Mouse (Mus musculus) gastrocnemius, adult 18-20 months (tissue): ENCODE results near the gene B3galt1. TPM values are rescaled to one million over a fixed set of nuclear protein-coding genes. Genes with fewer than 3 reads are reported as not detected.

Source experiments
- DNase-seq: peaks from one replicate; pipeline ENCODE4 v3.0.0; 2021; ENCODE audit warnings: low spot score
- total RNA-seq, 2 experiments: library from RNA; stranded (reverse); gene quantifications; 2 replicates each; pipeline ENCODE4 v1.2.3; 2021

B3galt1 gene
- total RNA-seq, 2 experiments from 2014 or later, result 3.6 to 4.3 TPM

DNA sequence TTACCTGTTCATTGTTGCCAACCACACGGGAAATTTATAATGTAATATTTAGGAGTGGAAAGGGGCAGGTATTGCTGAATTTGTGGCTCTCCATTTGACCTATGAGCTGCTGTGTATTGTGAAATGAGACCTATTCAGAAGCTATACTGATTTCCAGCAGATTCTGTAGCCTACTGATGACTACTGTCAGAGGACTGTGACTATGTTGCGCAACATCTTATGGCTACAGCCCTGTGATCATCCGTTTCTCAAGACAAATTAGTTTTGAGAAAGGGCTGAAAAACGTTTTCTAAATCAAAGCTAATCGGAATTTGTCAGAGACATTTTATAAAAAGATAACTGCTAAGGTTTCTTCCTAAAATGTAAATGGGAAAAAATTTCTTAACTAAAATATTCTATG lies 158.6 kb downstream of the B3galt1 start:
- no peak for DNase-seq

- DNase-seq, result no peak
Measured at GRCm38 (mm10) chr2:67730771-67731170, 165.1 kb downstream of the B3galt1 start.

DNA sequence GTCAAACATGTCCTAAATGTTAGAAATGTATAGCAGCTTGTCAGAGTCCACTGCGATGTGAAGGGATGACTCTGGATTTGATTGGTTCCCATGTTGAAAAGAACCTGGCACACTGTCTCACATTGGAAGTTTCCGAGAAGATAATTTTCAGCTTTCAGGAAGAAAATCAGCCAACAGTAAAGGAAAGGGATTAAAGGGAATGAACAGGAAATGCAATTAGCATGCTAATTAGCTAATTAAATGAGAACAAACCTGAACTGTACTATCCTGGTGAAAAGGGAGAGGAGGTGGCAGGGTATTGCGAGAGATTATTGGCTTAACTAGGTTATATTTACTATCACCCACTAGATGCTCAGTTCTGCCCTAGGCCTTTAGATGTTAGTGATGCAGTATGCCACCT lies 185.9 kb downstream of the B3galt1 start:
- DNase-seq, result no peak

DNA sequence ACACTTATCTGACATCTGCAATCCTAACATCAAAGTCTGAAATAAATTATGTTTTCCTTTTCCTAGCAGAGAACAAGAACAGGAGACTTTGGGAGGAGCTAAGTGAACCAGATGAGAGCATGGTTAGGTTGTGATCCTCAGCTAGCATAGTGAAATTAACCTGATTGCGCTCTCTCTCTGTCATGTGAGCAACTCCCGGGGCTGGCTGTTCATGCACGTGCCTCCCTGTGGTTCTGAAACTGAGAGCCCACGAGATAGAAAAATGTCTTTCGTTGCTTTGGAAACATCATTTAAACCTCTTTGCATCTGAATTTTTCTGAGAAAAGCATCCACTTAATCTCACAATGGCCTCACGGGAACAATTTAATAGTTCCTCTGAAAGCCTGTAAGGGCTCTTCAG lies 190.8 kb downstream of the B3galt1 start:
- no peak for DNase-seq

DNA sequence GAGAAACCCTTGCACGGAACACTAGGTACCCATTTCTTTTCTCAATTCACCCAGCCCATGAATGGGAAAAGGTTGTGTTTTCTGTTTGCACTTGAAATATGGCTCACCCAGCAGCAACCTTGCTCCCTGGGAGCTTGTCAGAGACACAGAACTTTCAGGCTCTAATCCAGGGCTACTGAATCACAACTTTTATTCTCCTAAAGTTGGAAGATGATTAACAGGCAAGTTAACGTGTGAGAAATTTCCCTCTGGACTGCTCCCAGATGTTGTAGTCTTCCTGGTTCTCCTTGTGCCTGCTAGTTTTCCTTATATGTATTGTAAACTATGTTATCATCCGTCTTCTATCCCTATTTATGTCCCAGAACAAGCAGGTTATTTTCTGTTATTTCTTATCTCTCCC lies 221.9 kb downstream of the B3galt1 start:
- DNase-seq, result no peak

GRCm38 (mm10) chr2:67797561-67797960 lies 231.9 kb downstream of the B3galt1 start:
- DNase-seq, result no peak

DNA sequence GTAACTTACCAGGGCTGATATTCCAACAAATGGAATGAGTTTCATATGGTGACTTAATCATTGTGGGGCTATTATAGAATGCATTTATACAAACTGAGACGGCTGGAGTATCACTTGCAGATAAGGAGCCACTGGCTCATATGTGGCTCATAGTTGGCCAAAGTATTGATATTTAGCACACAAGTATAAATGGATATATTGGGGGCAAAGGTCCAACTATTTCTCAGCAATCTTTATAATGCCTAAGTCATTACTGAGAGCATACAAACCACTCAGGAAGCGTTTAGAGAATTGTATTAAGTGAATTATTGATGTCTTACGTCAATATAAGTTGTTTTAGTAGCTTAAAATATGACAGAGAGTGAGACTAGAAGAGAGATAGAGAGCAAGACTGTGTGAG lies 234.3 kb downstream of the B3galt1 start:
- DNase-seq, result no peak

DNA sequence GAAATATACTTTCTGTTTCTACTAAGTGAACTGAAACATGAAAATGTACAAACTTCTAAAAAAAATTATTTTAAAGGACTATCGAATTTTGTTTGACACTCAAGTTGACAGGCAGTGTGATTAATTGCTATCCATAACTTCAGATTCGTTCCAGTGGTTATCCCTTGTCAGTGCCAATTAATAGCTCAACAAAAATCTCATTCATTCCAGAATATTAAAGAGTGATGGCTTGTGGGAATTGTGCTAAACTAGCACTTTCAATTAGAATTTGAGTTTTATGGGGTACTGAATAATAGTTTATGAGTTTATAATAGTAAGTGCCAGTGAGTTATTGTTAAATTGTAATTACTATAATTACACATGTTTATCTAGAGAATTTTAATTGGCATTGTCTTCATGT lies 250.5 kb downstream of the B3galt1 start:
- no peak for DNase-seq

DNA sequence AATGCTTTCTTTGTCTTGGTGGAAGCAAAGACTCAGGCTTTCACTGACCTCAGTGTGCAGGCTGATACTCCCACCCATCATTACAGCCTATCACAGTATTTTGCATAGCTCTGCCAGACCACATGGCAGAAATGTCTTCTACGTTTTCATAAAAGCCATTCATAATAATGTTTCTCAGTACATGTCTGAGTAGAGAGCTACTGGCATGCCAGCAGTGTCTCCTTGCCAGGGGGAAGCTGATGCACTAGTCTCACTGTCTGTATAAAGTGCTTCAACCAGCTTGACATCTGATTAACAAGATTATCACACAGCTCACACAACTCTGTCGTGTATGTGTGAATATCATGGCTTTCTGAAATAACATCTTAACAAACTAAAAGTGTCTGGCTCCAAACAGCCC lies 252.3 kb downstream of the B3galt1 start:
- no peak for DNase-seq

DNA sequence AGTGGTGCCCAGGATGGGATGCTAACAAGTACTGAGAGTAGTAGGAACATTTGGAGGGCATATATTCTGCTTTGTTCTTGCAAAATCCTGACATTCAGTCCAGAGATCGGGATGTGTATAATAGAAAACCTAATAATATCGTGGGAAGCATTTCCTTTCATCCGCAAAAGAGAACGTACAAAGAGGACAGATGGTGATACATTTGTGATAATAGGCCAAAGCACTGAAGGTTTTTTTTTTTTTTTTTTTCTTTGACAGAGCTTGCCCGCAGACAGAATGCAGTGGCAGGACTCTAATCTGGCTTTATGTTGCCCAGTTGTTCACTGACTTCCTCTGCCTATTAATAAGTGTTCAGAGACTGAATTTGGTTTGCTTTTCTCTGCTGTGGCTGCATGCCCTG lies 256.7 kb downstream of the B3galt1 start:
- no peak for DNase-seq

- peak; percentile 67 for DNase-seq
Measured at GRCm38 (mm10) chr2:67827697-67828096, 262.0 kb downstream of the B3galt1 start.

DNA sequence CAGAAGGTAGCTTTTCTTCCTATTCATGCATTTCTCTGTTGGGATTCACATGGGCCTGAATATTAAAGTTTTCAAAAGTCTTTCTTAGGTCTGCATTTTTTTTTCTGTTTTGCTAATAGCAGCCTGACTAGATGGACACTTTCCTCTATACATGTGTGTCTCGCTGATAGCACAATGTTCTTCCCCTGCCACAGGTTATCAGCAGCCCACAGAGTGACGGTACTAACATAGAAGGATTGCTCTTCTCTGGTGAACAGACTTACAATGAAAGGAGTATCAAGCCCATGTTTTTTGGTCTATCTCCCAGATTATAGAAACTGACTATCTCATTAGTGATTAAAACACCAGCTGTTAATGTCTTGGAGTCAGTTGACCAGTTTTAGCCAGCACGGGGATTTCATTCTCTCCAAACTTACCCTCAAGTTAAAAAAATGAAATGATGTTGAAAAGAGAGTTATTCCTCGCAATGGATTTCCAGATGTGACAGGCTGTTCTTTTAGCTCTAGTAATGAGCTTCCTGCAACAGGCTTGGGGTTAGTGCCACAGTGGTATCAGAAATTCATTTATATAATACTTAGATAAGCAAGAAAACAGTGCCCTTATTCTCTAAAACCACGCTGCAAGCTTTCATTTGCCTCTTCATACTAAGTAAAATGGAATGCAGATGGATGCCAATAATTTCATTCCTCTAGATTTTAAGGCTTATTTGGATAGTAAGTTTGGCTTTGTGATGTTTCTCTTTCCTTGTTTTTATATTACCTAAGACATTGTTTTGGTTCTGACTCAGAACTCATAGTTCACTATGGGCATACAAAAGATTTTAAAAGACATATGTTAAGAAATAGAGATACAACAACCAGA lies 263.6 kb downstream of the B3galt1 start:
- DNase-seq, result no peak

- no peak for DNase-seq
Measured at GRCm38 (mm10) chr2:67847806-67848205, 282.1 kb downstream of the B3galt1 start.

DNA sequence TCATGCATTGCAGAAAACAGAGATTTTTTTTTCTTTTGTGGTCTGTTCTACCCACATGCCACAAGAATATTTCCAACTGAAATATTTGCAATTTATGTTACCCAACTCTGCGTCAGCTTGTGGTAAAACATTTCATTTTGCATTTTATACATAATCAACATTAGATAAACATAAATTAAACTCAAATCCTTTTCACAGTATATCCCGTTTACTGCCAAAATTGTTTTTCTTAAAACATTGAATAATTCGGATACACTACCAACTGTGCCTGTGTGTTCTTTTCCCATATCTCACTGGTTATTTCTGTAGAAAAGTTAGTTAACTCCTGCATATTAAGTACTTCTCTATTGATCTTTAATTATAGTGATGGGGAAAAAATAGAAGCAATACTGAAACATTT lies 285.1 kb downstream of the B3galt1 start:
- DNase-seq, result no peak

- no peak for DNase-seq
Measured at GRCm38 (mm10) chr2:67858340-67858739, 292.7 kb downstream of the B3galt1 start.

DNA sequence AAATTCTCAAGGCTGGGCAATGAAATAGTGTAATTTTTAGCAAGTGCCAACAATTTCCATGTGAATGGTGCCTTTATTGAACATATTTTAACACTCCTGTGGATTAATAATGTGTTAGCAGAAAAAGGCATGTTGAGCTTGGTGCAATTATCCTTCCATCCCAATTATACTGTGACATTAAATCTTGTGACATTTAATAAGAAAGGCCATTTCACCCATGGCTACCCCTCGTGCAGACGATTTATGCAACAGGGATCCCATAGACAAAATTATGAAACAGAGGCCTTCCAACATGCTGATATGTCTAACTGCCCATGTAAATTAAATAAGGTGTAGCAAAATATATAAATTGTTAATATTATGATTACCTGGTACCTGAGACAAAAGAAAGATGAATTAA lies 293.3 kb downstream of the B3galt1 start:
- no peak for DNase-seq

DNA sequence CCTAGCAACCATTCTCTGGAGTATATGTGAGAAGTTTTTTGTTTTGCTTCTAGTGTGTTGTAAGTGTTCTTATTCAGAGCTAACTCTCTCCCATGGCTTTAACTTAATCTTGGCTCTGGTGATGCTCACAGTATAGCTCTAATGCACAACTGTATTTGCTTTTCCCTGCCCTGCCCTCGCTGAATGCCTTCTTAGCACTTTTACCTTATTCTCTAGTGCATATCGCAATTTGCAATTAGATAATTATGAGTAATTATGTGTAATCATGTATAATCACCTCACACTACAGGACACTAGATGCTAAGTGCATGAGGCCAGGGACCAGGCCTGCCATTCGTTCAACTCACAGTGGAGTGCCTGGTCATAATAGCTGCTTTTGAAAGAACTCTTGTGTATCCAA lies 307.7 kb downstream of the B3galt1 start:
- no peak for DNase-seq

DNA sequence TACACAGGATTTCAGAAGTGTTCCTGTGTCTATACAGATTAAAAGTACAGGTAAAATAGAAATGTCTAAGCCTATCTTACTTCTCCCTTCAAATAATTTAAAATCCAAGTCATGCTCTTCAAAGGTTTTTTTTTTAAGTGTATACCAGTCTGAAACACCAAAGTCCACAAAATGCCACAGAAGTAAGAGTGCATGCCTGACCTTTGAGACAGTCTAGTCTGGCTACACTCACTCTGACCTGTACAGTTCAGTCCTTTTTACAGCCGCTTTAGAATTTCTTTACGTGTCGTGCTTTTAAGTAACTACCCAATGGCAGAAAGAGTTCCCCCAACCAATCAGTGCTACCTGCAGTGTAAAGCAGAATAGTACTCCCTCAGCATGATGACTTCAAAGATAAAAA lies 314.2 kb downstream of the B3galt1 start:
- no peak for DNase-seq

- DNase-seq, result no peak
Measured at GRCm38 (mm10) chr2:67881713-67882281, 316.1 kb downstream of the B3galt1 start.

DNA sequence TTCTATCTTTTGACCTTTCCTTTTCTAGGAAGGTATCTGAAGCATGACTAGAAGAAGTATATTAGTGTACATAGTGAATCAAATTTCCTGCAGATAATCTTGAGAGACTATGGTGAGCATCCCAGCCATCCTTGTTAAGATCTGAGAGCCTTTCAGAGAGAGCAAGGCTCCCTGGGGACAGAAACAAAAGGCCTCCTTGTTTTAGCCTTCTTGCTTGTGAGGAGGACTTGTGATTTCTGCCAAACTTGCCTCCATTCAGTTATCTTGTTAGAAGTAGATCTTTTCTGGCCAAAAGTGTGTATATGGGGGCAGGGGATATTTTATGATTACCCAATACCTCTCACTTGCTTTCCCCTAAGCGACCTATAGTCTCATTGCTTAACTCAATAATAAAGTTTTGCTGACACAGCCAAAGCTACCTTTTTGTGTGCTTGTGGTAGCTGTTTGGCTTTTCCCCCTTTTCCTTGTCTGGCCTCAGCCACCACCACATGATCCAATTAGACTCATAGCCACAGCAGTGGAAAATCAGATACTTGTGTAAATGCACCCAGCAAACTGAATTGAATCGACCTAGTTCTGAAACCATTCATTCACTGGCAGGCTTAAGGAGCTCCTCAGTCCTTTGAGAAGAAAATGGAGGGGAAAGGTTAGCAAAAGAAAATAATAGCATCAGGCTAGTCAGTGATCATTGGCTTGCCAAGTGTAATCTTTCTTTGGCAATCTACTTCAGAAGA lies 332.5 kb downstream of the B3galt1 start:
- no peak for DNase-seq

DNA sequence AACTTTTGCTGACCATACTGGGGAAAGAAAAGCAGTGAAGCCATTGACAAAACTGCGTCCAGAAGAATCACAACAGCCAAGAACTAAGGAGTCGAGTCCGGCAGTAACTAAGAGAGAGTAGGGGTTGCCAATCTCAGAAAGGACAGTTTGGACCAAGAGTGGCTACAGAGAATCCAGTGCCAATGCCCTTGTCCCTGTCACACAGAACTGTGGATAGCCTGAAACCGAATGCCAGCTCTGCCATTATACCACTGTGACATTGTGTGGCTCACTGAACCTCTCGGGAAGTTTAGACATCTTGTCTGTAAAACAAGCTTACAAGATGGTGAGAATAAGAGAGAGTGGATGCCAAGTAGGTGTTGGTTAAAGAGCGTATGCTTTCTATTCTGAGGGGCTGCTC lies 335.9 kb downstream of the B3galt1 start:
- DNase-seq, result no peak

DNA sequence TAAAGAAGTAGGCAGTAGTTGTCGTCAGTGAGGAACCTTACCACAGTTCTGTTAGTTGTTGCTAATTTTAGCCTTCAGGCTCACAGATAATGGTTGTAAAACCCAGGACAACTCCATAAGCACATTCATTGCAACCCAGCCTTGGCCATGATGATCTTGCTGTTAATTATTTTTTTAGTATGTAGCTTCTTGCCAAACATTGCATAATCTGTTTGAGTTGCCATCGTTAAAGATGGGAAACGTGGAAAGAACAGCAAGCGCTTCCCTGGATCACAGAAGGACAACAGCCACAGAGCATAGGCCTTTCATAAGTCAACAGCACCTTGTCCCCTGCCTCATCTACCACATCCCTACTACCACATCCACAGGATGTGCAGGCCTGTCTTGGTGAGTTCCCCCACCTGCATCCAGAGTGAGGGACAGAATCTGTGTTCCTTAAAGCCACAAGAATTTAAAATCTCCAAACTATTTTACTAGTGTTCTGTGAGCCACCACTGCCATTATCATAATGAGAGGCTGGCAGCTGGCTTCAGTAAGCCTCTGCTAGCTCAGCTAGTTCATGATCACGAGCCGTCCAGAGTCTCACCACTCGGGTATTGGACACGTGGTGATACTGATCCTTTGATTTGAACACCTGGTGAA lies 337.1 kb downstream of the B3galt1 start:
- no peak for DNase-seq
